Mouse (Mus musculus): ENCODE data around the gene Adnp. TPM values are rescaled to one million over a fixed set of nuclear protein-coding genes. Genes with fewer than 3 reads are reported as not detected.

Gene Adnp
- polyA plus RNA-seq, 1 experiment, result 15.9 TPM

DNA sequence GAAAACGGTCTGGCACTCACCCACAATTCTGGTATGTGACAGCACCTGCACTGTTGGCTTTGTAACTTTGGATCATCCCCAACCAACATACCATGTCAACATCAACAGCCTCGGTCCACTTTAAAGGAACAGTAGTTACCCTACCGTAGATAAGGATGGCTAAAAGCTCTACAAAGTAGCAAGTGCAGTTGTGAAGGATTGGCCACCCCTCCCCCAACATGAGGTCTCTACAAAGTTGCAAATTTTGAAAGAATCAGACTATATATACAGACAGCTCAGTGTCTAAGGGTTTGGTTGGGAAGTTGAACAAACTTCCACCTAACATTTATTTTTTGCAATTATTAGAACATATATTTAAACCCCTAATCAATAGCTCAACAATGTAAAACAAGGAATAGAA is 971 bp upstream of the Adnp start:
- Histone ChIP-seq H3K27ac (ENCODE audit: insufficient read depth, low read depth, low read length) (peak overlapping the region; percentile 80), H3K4me3 (ENCODE audit: insufficient read depth, low read length) (no peak overlapping the region), H3K4me1 (ENCODE audit: control insufficient read depth, insufficient read depth, low read length) (peaks cover 12% of the 10 kb centered on the region)
- no peak for TF ChIP-seq CTCF (IDR thresholded peaks at IDR 0.05; ENCODE audit: low read depth, low read length)

GRCm38 (mm10) chr2:168205681-168206631 is 956 bp downstream of the Adnp start:
- TF ChIP-seq CTCF (IDR thresholded peaks at IDR 0.05; ENCODE audit: low read depth, low read length), result no peak
- TF ChIP-seq POLR2A (IDR thresholded peaks at IDR 0.05; ENCODE audit: borderline replicate concordance, low read depth, low read length), result no peak
- peaks cover 16% of the 10 kb centered on the region for H3K4me1 ChIP-seq (ENCODE audit: control insufficient read depth, insufficient read depth, low read length)
- H3K4me3 ChIP-seq (ENCODE audit: insufficient read depth, low read length), result peak overlapping the region; percentile 91
- peak overlapping the region; percentile 80 for H3K27ac ChIP-seq (ENCODE audit: insufficient read depth, low read depth, low read length)

GRCm38 (mm10) chr2:168205265-168205664 is 1.6 kb downstream of the Adnp start:
- Histone ChIP-seq H3K4me3 (ENCODE audit: insufficient read depth, low read length) (peak overlapping the region; percentile 91), H3K27ac (ENCODE audit: insufficient read depth, low read depth, low read length) (peak overlapping the region; percentile 12; the same call in 1 of the 2 replicates), H3K4me1 (ENCODE audit: control insufficient read depth, insufficient read depth, low read length) (peaks cover 18% of the 10 kb centered on the region)
- TF ChIP-seq CTCF (IDR thresholded peaks at IDR 0.05; ENCODE audit: low read depth, low read length) (peak; percentile 86), POLR2A (IDR thresholded peaks at IDR 0.05; ENCODE audit: borderline replicate concordance, low read depth, low read length) (no peak)

- H3K4me3 ChIP-seq (ENCODE audit: insufficient read depth, low read length), result peak overlapping the region; percentile 91; the same call in 1 of the 2 replicates
- no peak overlapping the region for H3K27ac ChIP-seq (ENCODE audit: insufficient read depth, low read depth, low read length)
- TF ChIP-seq POLR2A (IDR thresholded peaks at IDR 0.05; ENCODE audit: borderline replicate concordance, low read depth, low read length) (no peak), CTCF (IDR thresholded peaks at IDR 0.05; ENCODE audit: low read depth, low read length) (no peak)
- peaks cover 18% of the 10 kb centered on the region for H3K4me1 ChIP-seq (ENCODE audit: control insufficient read depth, insufficient read depth, low read length)
Measured at GRCm38 (mm10) chr2:168204476-168204999, 2.4 kb downstream of the Adnp start.

DNA sequence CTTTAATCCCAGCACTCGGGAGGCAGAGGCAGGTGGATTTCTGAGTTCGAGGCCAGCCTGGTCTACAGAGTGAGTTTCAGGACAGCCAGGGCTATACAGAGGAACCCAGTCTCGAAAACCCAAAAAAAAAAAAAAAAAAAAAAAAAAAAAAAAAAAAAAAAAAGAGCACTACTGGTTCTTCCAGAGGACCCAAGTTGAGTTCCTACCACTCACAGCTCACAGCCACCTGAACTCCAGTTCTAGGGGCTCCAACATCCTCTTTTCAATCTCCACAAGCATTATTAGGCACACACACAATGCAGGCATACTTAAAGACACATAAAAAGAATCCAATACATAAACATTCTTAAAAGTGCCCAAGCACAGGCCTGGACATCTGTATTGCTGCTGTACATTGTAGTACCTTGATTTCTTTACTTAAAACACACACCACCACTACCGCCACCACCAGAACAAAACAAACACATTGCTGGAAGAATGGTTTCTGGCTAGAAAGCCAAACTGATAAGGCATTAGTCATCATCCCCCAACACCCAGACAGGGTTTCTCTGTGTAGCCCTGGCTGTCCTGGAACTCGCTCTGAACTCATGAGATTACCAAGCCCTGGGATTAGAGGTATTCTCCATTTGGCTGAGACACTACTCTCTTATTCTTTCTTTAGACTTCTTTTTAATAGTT is 6.8 kb downstream of the Adnp start:
- Histone ChIP-seq H3K27ac (ENCODE audit: insufficient read depth, low read depth, low read length) (no peak overlapping the region), H3K4me1 (ENCODE audit: control insufficient read depth, insufficient read depth, low read length) (peaks cover 24% of the 10 kb centered on the region), H3K4me3 (ENCODE audit: insufficient read depth, low read length) (no peak overlapping the region)
- no peak for TF ChIP-seq CTCF (IDR thresholded peaks at IDR 0.05; ENCODE audit: low read depth, low read length)
- no peak for TF ChIP-seq POLR2A (IDR thresholded peaks at IDR 0.05; ENCODE audit: borderline replicate concordance, low read depth, low read length)

DNA sequence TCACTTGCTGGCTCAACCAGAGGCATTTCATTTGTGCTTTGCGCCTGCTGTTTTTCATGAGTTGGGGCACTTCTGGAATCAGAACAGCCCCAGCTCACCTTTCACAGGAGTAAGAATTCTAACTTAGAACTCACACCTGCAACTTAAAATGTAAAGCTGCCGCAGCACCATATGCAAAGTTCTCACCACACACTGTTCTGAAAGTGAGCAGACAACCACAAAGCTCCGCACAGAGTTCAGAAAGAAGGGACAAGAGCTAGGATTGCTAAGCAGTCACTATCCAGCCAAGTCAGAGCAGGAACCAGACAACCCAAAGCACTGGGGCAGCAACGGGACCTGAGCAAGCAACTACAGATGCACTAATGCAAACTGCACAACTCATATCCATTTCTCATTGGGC is 7.4 kb downstream of the Adnp start:
- Histone ChIP-seq H3K4me3 (ENCODE audit: insufficient read depth, low read length) (no peak overlapping the region), H3K27ac (ENCODE audit: insufficient read depth, low read depth, low read length) (no peak overlapping the region), H3K4me1 (ENCODE audit: control insufficient read depth, insufficient read depth, low read length) (peaks cover 20% of the 10 kb centered on the region)
- no peak for TF ChIP-seq CTCF (IDR thresholded peaks at IDR 0.05; ENCODE audit: low read depth, low read length)
- no peak for TF ChIP-seq POLR2A (IDR thresholded peaks at IDR 0.05; ENCODE audit: borderline replicate concordance, low read depth, low read length)

- no peak for TF ChIP-seq CTCF (IDR thresholded peaks at IDR 0.05; ENCODE audit: low read depth, low read length)
- no peak for TF ChIP-seq POLR2A (IDR thresholded peaks at IDR 0.05; ENCODE audit: borderline replicate concordance, low read depth, low read length)
- Histone ChIP-seq H3K4me3 (ENCODE audit: insufficient read depth, low read length) (no peak overlapping the region), H3K27ac (ENCODE audit: insufficient read depth, low read depth, low read length) (no peak overlapping the region), H3K4me1 (ENCODE audit: control insufficient read depth, insufficient read depth, low read length) (peaks cover 25% of the 10 kb centered on the region)
Measured at GRCm38 (mm10) chr2:168198421-168198820, 8.5 kb downstream of the Adnp start.

- Histone ChIP-seq H3K27ac (ENCODE audit: insufficient read depth, low read depth, low read length) (no peak overlapping the region), H3K4me3 (ENCODE audit: insufficient read depth, low read length) (no peak overlapping the region), H3K4me1 (ENCODE audit: control insufficient read depth, insufficient read depth, low read length) (peaks cover 22% of the 10 kb centered on the region)
- TF ChIP-seq POLR2A (IDR thresholded peaks at IDR 0.05; ENCODE audit: borderline replicate concordance, low read depth, low read length), result no peak
- no peak for TF ChIP-seq CTCF (IDR thresholded peaks at IDR 0.05; ENCODE audit: low read depth, low read length)
Measured at GRCm38 (mm10) chr2:168195721-168196120, 11.2 kb downstream of the Adnp start.

DNA sequence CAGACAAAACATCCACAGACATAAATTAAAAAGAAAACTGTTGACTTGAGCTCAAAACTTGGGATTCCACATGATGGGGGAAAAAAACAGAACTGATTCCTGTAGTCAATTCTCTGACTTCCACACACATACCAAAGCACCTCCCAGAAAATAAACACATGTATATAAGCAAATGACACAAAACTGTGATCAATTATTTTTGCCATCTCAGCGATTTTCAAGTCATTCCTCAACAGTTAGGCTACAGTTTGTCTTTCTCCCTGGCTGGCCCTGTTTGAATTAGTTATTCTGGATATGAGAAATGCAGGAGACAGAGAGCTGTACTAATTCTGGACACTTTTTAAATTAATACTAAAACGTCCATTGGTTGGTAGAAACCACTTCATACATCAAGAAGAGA is 13.2 kb downstream of the Adnp start:
- Histone ChIP-seq H3K4me1 (ENCODE audit: control insufficient read depth, insufficient read depth, low read length) (peaks cover 21% of the 10 kb centered on the region), H3K27ac (ENCODE audit: insufficient read depth, low read depth, low read length) (no peak overlapping the region), H3K4me3 (ENCODE audit: insufficient read depth, low read length) (no peak overlapping the region)
- TF ChIP-seq POLR2A (IDR thresholded peaks at IDR 0.05; ENCODE audit: borderline replicate concordance, low read depth, low read length), result no peak
- TF ChIP-seq CTCF (IDR thresholded peaks at IDR 0.05; ENCODE audit: low read depth, low read length), result no peak

GRCm38 (mm10) chr2:168191856-168192255 is 15.1 kb downstream of the Adnp start:
- TF ChIP-seq POLR2A (IDR thresholded peaks at IDR 0.05; ENCODE audit: borderline replicate concordance, low read depth, low read length) (no peak), CTCF (IDR thresholded peaks at IDR 0.05; ENCODE audit: low read depth, low read length) (no peak)
- H3K4me1 ChIP-seq (ENCODE audit: control insufficient read depth, insufficient read depth, low read length), result peaks cover 16% of the 10 kb centered on the region

More at GRCm38 (mm10) chr2:168191856-168192255, 15.1 kb downstream of the Adnp start:
- Histone ChIP-seq H3K4me3 (ENCODE audit: insufficient read depth, low read length) (no peak overlapping the region), H3K27ac (ENCODE audit: insufficient read depth, low read depth, low read length) (no peak overlapping the region)
